15 mouse cellular contexts compared by ENCODE assay signal in the genomic region with DNA sequence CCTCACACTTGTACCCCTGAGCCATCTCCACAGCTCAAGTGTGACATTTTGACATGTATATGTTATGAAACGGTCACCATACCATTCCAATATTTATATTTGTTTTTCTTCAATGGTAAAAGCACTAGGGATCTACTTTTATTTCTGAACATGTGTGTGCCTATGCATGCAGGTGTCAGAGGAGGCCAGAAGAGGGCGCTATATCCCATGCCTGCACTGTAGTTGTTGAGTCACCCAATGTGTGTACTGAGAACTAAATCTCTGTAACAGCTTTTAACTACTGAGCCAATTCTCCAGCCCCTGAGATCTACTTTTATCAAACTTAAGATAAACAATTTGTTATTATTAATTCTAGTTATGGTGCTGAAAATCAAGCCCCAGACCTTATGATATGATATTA. TPM values are rescaled to one million over a fixed set of nuclear protein-coding genes. Genes with fewer than 3 reads are reported as not detected.
A peak's percentile ranks its signal among the peaks of the same experiment; 100 is the strongest.
DNase-seq lines count a peak whose midpoint lies in the region; ATAC-seq and TF ChIP-seq lines count a peak whose summit lies in the region.
"Had no signal": no experiment of that assay in that cellular context is flagged by ENCODE, and none has a peak within 500 bp of the region (broad histone marks: within the 10 kb centered on the region; RNA-seq: fewer than 3 reads in every experiment).

No protein-coding gene starts in this region.

- peak; percentile 8 to 18 for DNase-seq in cerebellum, postnatal 14 days
- DNase-seq in cerebellum, adult 9-10 months: no peak
- DNase-seq in midbrain, postnatal 0 days (ENCODE audit: low spot score): no peak
- DNase-seq in midbrain, embryonic 11.5 days (ENCODE audit: low spot score, missing footprints): no peak
- peak; percentile 25 for DNase-seq in mesoderm, embryonic 11.5 days (ENCODE audit: low read depth, low spot score)
- no peak for DNase-seq in c-Kit-positive CD71-positive TER-119-positive erythroid progenitor cells, embryonic 14.5 days (ENCODE audit: low spot score)
- DNase-seq: gastrocnemius, postnatal 36 days; spleen, adult 18-20 months had no signal

- no peak overlapping the region for H3K4me2 ChIP-seq in intestine, postnatal 0 days (replicated peaks; ENCODE audit: low read depth)
- H3K4me2 ChIP-seq in intestine, embryonic 16.5 days (ENCODE audit: low read depth, low read length): no peak overlapping the region
- no peak overlapping the region for H3K4me2 ChIP-seq in midbrain, postnatal 0 days (ENCODE audit: low read depth, low read length, poor library complexity, severe bottlenecking)
- H3K4me2 ChIP-seq in midbrain, embryonic 11.5 days: no peak overlapping the region
- H3K4me2 ChIP-seq: heart, embryonic 13.5 days; hindbrain, embryonic 14.5 days; liver, embryonic 15.5 days; neural tube, embryonic 13.5 days had no signal

- no peaks in the 10 kb centered on the region for H3K9me3 ChIP-seq in intestine, postnatal 0 days (ENCODE audit: control insufficient read depth)
- no peaks in the 10 kb centered on the region for H3K9me3 ChIP-seq in intestine, embryonic 16.5 days (ENCODE audit: control insufficient read depth, low read length)
- H3K9me3 ChIP-seq in midbrain, postnatal 0 days (ENCODE audit: low read length): no peaks in the 10 kb centered on the region
- no peaks in the 10 kb centered on the region for H3K9me3 ChIP-seq in midbrain, embryonic 11.5 days (ENCODE audit: control insufficient read depth, low read length)
- H3K9me3 ChIP-seq: heart, embryonic 13.5 days; liver, embryonic 15.5 days; neural tube, embryonic 13.5 days had no signal

- no peak for ATAC-seq in intestine, postnatal 0 days
- ATAC-seq in intestine, embryonic 16.5 days: no peak
- no peak for ATAC-seq in midbrain, postnatal 0 days (ENCODE audit: low FRiP score)
- no peak for ATAC-seq in midbrain, embryonic 11.5 days (ENCODE audit: low FRiP score)
- ATAC-seq: forebrain, embryonic 16.5 days had no signal

- H3K4me3 ChIP-seq in intestine, postnatal 0 days (ENCODE audit: low read depth, low read length): no peak overlapping the region
- no peak overlapping the region for H3K4me3 ChIP-seq in intestine, embryonic 16.5 days (ENCODE audit: low read length)
- no peak overlapping the region for H3K4me3 ChIP-seq in midbrain, postnatal 0 days (ENCODE audit: low read depth, low read length)
- no peak overlapping the region for H3K4me3 ChIP-seq in midbrain, embryonic 11.5 days (ENCODE audit: low read depth, low read length)
- H3K4me3 ChIP-seq: heart, embryonic 13.5 days; liver, embryonic 15.5 days; neural tube, embryonic 13.5 days had no signal

- TF ChIP-seq CTCF in intestine, postnatal 0 days (IDR thresholded peaks at IDR 0.05; ENCODE audit: low read depth): peak; percentile 45
- TF ChIP-seq CTCF in midbrain, postnatal 0 days (IDR thresholded peaks at IDR 0.05): peak; percentile 62

- H3K9ac ChIP-seq in intestine, postnatal 0 days (ENCODE audit: low read depth, low read length): no peak overlapping the region
- no peak overlapping the region for H3K9ac ChIP-seq in intestine, embryonic 16.5 days (ENCODE audit: low read depth, low read length)
- H3K9ac ChIP-seq in midbrain, postnatal 0 days (replicated peaks; ENCODE audit: low read length, poor library complexity, severe bottlenecking): no peak overlapping the region
- no peak overlapping the region for H3K9ac ChIP-seq in midbrain, embryonic 11.5 days (ENCODE audit: low read length)
- H3K9ac ChIP-seq: heart, embryonic 13.5 days; hindbrain, embryonic 14.5 days; liver, embryonic 15.5 days; neural tube, embryonic 13.5 days had no signal

- no peaks in the 10 kb centered on the region for H3K4me1 ChIP-seq in intestine, postnatal 0 days (replicated peaks; ENCODE audit: control insufficient read depth, insufficient read depth, low read length)
- H3K4me1 ChIP-seq in intestine, embryonic 16.5 days (ENCODE audit: control insufficient read depth, insufficient read depth, low read length): no peaks in the 10 kb centered on the region
- no peaks in the 10 kb centered on the region for H3K4me1 ChIP-seq in midbrain, postnatal 0 days (ENCODE audit: insufficient read depth, low read length)
- no peaks in the 10 kb centered on the region for H3K4me1 ChIP-seq in midbrain, embryonic 11.5 days (ENCODE audit: control insufficient read depth, insufficient read depth, low read length)
- H3K4me1 ChIP-seq: heart, embryonic 13.5 days; liver, embryonic 15.5 days; neural tube, embryonic 13.5 days had no signal

- H3K36me3 ChIP-seq in intestine, postnatal 0 days (ENCODE audit: control insufficient read depth, insufficient read depth): no peaks in the 10 kb centered on the region
- H3K36me3 ChIP-seq in intestine, embryonic 16.5 days (ENCODE audit: control insufficient read depth, insufficient read depth, low read length): no peaks in the 10 kb centered on the region
- H3K36me3 ChIP-seq in midbrain, postnatal 0 days (ENCODE audit: insufficient read depth, low read length): no peaks in the 10 kb centered on the region
- H3K36me3 ChIP-seq in midbrain, embryonic 11.5 days (ENCODE audit: control insufficient read depth, insufficient read depth, low read length): no peaks in the 10 kb centered on the region
- H3K36me3 ChIP-seq: heart, embryonic 13.5 days; liver, embryonic 15.5 days; neural tube, embryonic 13.5 days had no signal

- 64% methylated on average over 2 of the region's 2 CpGs for WGBS in intestine, postnatal 0 days
- 84% methylated on average over 2 of the region's 2 CpGs for WGBS in intestine, embryonic 16.5 days
- WGBS in midbrain, postnatal 0 days: 84% methylated on average over 2 of the region's 2 CpGs
- 77% methylated on average over 2 of the region's 2 CpGs for WGBS in midbrain, embryonic 11.5 days

- no peaks in the 10 kb centered on the region for H3K27me3 ChIP-seq in intestine, postnatal 0 days (replicated peaks; ENCODE audit: control insufficient read depth, insufficient read depth, low read length)
- no peaks in the 10 kb centered on the region for H3K27me3 ChIP-seq in intestine, embryonic 16.5 days (replicated peaks; ENCODE audit: control insufficient read depth, insufficient read depth, low read length)
- H3K27me3 ChIP-seq in midbrain, postnatal 0 days (ENCODE audit: insufficient read depth, low read length): no peaks in the 10 kb centered on the region
- H3K27me3 ChIP-seq in midbrain, embryonic 11.5 days (ENCODE audit: control insufficient read depth, insufficient read depth, low read length): no peaks in the 10 kb centered on the region
- H3K27me3 ChIP-seq: heart, embryonic 13.5 days; liver, embryonic 15.5 days; neural tube, embryonic 13.5 days had no signal

- no peak overlapping the region for H3K27ac ChIP-seq in intestine, postnatal 0 days (ENCODE audit: low read depth, low read length)
- H3K27ac ChIP-seq in intestine, embryonic 16.5 days (ENCODE audit: low read length): no peak overlapping the region
- no peak overlapping the region for H3K27ac ChIP-seq in midbrain, postnatal 0 days (ENCODE audit: low read depth, low read length)
- H3K27ac ChIP-seq in midbrain, embryonic 11.5 days (ENCODE audit: low read depth, low read length): no peak overlapping the region
- H3K27ac ChIP-seq: heart, embryonic 13.5 days; hindbrain, embryonic 14.5 days; liver, embryonic 15.5 days; neural tube, embryonic 13.5 days had no signal

RNA-seq across cellular contexts. Expression of gene Dok5, which starts 48.2 kb away (rescaled TPM):
- polyA plus RNA-seq in intestine, postnatal 0 days (2015; fragmentation: Nextera tagmentation; extraction: Ambion mirVana): 0.63 and 0.78 TPM in 2 replicates
- polyA plus RNA-seq in intestine, embryonic 16.5 days (2015; fragmentation: Nextera tagmentation; extraction: Ambion mirVana): 1.8 and 2.6 TPM in 2 replicates
- 27.0 and 29.3 TPM in 2 replicates for total RNA-seq in midbrain, postnatal 0 days (2014; rRNA removed)
- polyA plus RNA-seq in midbrain, postnatal 0 days (2015; fragmentation: Nextera tagmentation; extraction: Ambion mirVana): 35.2 and 36.9 TPM in 2 replicates
- polyA plus RNA-seq in midbrain, embryonic 11.5 days (2014; fragmentation: Nextera tagmentation; extraction: Ambion mirVana): 19.5 and 21.2 TPM in 2 replicates

Comparison
In these comparisons a context has a peak if more than half of its experiments do, and no peak if none do; other contexts are left out.
1. DNase-seq: peak in cerebellum, postnatal 14 days (2 of 2) and mesoderm, embryonic 11.5 days (single experiment); none in cerebellum, adult 9-10 months (single experiment), midbrain, postnatal 0 days (single experiment), midbrain, embryonic 11.5 days (single experiment) and c-Kit-positive CD71-positive TER-119-positive erythroid progenitor cells, embryonic 14.5 days (single experiment).